Mouse (Mus musculus) retina, postnatal 7 days (tissue): ENCODE results near the gene Tmprss9.
A peak's percentile ranks its signal among the peaks of the same experiment; 100 is the strongest.
"Not testable (repeated sequence)": the region's sequence is repeated elsewhere in the genome, so short reads cannot be mapped to it uniquely, and the experiment has no call there.

Source experiments
- DNase-seq: peaks from one replicate; pipeline ENCODE4 v3.0.0-alpha.2; 2012; ENCODE audit warnings: low read depth, low spot score

Gene Tmprss9

GRCm38 (mm10) chr10:80871581-80871980 lies at the start of gene Tmprss9:
Gene Tmprss9 (plus strand): TSS chr10:80871848.
- no peak for DNase-seq

GRCm38 (mm10) chr10:80821991-80822390 lies 49.7 kb upstream of the Tmprss9 start:
- DNase-seq = no peak

GRCm38 (mm10) chr10:80822528-80822927 lies 49.1 kb upstream of the Tmprss9 start:
- DNase-seq = no peak

- DNase-seq = no peak
These were observed 48.3 kb upstream of the Tmprss9 start for GRCm38 (mm10) chr10:80823316-80823715.

GRCm38 (mm10) chr10:80823847-80824643 lies 47.6 kb upstream of the Tmprss9 start:
- DNase-seq = no peak

GRCm38 (mm10) chr10:80824827-80825226 lies 46.8 kb upstream of the Tmprss9 start:
- no peak for DNase-seq

- peak; percentile 99 for DNase-seq
These were observed 45.2 kb upstream of the Tmprss9 start, which contains the start of gene Oaz1 for GRCm38 (mm10) chr10:80826151-80827062. Gene Oaz1 (plus strand): TSS chr10:80826656.

GRCm38 (mm10) chr10:80827063-80827869 lies 44.4 kb upstream of the Tmprss9 start:
- DNase-seq = no peak

GRCm38 (mm10) chr10:80827870-80828420 lies 43.7 kb upstream of the Tmprss9 start:
- no peak for DNase-seq

GRCm38 (mm10) chr10:80828587-80828986 lies 43.1 kb upstream of the Tmprss9 start:
- not testable (repeated sequence) for DNase-seq

- no peak for DNase-seq
These were observed 42.0 kb upstream of the Tmprss9 start for GRCm38 (mm10) chr10:80829359-80830278.

- DNase-seq = no peak
These were observed 40.5 kb upstream of the Tmprss9 start for GRCm38 (mm10) chr10:80831136-80831535.

- no peak for DNase-seq
These were observed 38.8 kb upstream of the Tmprss9 start for GRCm38 (mm10) chr10:80832818-80833217.

GRCm38 (mm10) chr10:80835617-80836016 lies 36.0 kb upstream of the Tmprss9 start:
- no peak for DNase-seq

GRCm38 (mm10) chr10:80836949-80837379 lies 34.7 kb upstream of the Tmprss9 start:
- DNase-seq = no peak

- peak; percentile 77 for DNase-seq
These were observed 33.8 kb upstream of the Tmprss9 start for GRCm38 (mm10) chr10:80837827-80838226.

- no peak for DNase-seq
These were observed 33.2 kb upstream of the Tmprss9 start for GRCm38 (mm10) chr10:80838346-80838912.

- no peak for DNase-seq
These were observed 31.8 kb upstream of the Tmprss9 start for GRCm38 (mm10) chr10:80839848-80840247.

- DNase-seq = no peak
These were observed 30.0 kb upstream of the Tmprss9 start for GRCm38 (mm10) chr10:80841685-80842084.

GRCm38 (mm10) chr10:80842334-80842733 lies 29.3 kb upstream of the Tmprss9 start:
- DNase-seq = no peak
